Mouse (Mus musculus): ENCODE results near the gene Wdr27.

GRCm38 (mm10) chr17:14903212-14903611 is 39.7 kb downstream of the Wdr27 start:
- TF ChIP-seq POLR2A (IDR thresholded peaks at IDR 0.05; ENCODE audit: borderline replicate concordance, control insufficient read depth, low read depth, low read length) (no peak), CTCF (IDR thresholded peaks at IDR 0.05; ENCODE audit: control insufficient read depth, insufficient read depth, low read length) (no peak)
